Comparison of ENCODE assay signal across 9 mouse cellular contexts in genomic region chrX:140722400-140722799, GRCm38 (mm10). TPM values are rescaled to one million over a fixed set of nuclear protein-coding genes. Genes with fewer than 3 reads are reported as not detected.
A peak's percentile ranks its signal among the peaks of the same experiment; 100 is the strongest.
DNase-seq lines count a peak whose midpoint lies in the region; ATAC-seq and TF ChIP-seq lines count a peak whose summit lies in the region.
"Had no signal": no experiment of that assay in that cellular context is flagged by ENCODE, and none has a peak within 500 bp of the region (broad histone marks: within the 10 kb centered on the region; RNA-seq: fewer than 3 reads in every experiment).

No protein-coding gene starts in this region.

- no peak for ATAC-seq in kidney, embryonic 16.5 days (ENCODE audit: low FRiP score, low TSS enrichment)
- no peak for ATAC-seq in erythroblast, adult 5-6 weeks (replicated peaks; ENCODE audit: low FRiP score, poor library complexity, severe bottlenecking)

- no peaks in the 10 kb centered on the region for H3K36me3 ChIP-seq in kidney, adult 2 months (ENCODE audit: control insufficient read depth, insufficient read depth, low read length)
- no peaks in the 10 kb centered on the region for H3K36me3 ChIP-seq in kidney, embryonic 16.5 days (ENCODE audit: insufficient read depth, low read length)
- H3K36me3 ChIP-seq in ES-E14 (ENCODE audit: control insufficient read depth, insufficient read depth, low read length, poor library complexity, severe bottlenecking), result no peaks in the 10 kb centered on the region
- H3K36me3 ChIP-seq: limb, embryonic 12.5 days had no signal

- no peak for TF ChIP-seq CTCF in kidney, adult 2 months (conservative IDR thresholded peaks at IDR 0.05; ENCODE audit: insufficient read depth, insufficient read length, low read depth, low read length)

- no peak overlapping the region for H3K4me3 ChIP-seq in kidney, adult 2 months (ENCODE audit: insufficient read depth, low read depth, low read length)
- H3K4me3 ChIP-seq in kidney, embryonic 16.5 days (ENCODE audit: low read length), result no peak overlapping the region
- no peak overlapping the region for H3K4me3 ChIP-seq in ES-E14 (ENCODE audit: insufficient read depth in 1 of 2, low read depth in 1 of 2, low read length in 2 of 2, poor library complexity in 1 of 2, severe bottlenecking in 1 of 2)
- H3K4me3 ChIP-seq: limb, embryonic 12.5 days had no signal

- no peaks in the 10 kb centered on the region for H3K9me3 ChIP-seq in kidney, embryonic 16.5 days (ENCODE audit: low read length)
- H3K9me3 ChIP-seq in ES-E14 (ENCODE audit: control insufficient read depth, insufficient read depth, low read depth, low read length), result no peaks in the 10 kb centered on the region
- H3K9me3 ChIP-seq: limb, embryonic 12.5 days had no signal

- H3K27me3 ChIP-seq in kidney, adult 2 months (replicated peaks; ENCODE audit: control insufficient read depth, insufficient read depth, low read length), result no peaks in the 10 kb centered on the region; the same call in 1 of the 2 replicates
- peaks cover 3% of the 10 kb centered on the region; the same call in 1 of the 2 replicates for H3K27me3 ChIP-seq in kidney, embryonic 16.5 days (ENCODE audit: insufficient read depth, low read length)

- H3K9ac ChIP-seq in kidney, embryonic 16.5 days (replicated peaks; ENCODE audit: low read length), result no peak overlapping the region
- no peak overlapping the region for H3K9ac ChIP-seq in ES-E14 (ENCODE audit: insufficient read depth, low read depth, low read length, poor library complexity, severe bottlenecking)
- H3K9ac ChIP-seq: limb, embryonic 12.5 days had no signal

- peak; percentile 51 for DNase-seq in kidney, adult 2 months
- DNase-seq in B cell, adult 2 months, result peak; percentile 56 to 71
- peak; percentile 24 for DNase-seq in ES-E14 (ENCODE audit: low read depth, low spot score)
- peak; percentile 50 for DNase-seq in embryo, embryonic 11 days
- DNase-seq in naive thymus-derived CD4-positive, alpha-beta T cell, adult 2 months (ENCODE audit: low read depth), result peak; percentile 50
- DNase-seq in right cerebral cortex, postnatal 14 days, result no peak

- no peak overlapping the region for H3K27ac ChIP-seq in kidney, adult 2 months (ENCODE audit: insufficient read depth, low read depth, low read length)
- no peak overlapping the region for H3K27ac ChIP-seq in kidney, embryonic 16.5 days (ENCODE audit: low read length)
- H3K27ac ChIP-seq in ES-E14 (ENCODE audit: insufficient read depth, low read depth, low read length, poor library complexity, severe bottlenecking), result no peak overlapping the region
- H3K27ac ChIP-seq: limb, embryonic 12.5 days had no signal

- H3K4me1 ChIP-seq in kidney, adult 2 months (ENCODE audit: control insufficient read depth, insufficient read depth, low read length), result no peaks in the 10 kb centered on the region
- H3K4me1 ChIP-seq in kidney, embryonic 16.5 days (ENCODE audit: insufficient read depth, low read length), result no peaks in the 10 kb centered on the region
- no peaks in the 10 kb centered on the region for H3K4me1 ChIP-seq in ES-E14 (ENCODE audit: control insufficient read depth in 2 of 2, insufficient read depth in 2 of 2, low read length in 2 of 2, poor library complexity in 1 of 2)
- H3K4me1 ChIP-seq: limb, embryonic 12.5 days had no signal

- TF ChIP-seq POLR2A in kidney, adult 2 months (IDR thresholded peaks at IDR 0.05; ENCODE audit: low read depth, low read length), result no peak

- 56% methylated on average over 4 of the region's 4 CpGs for WGBS in kidney, adult 2 months
- WGBS in kidney, embryonic 16.5 days, result 48% methylated on average over 4 of the region's 4 CpGs

- in situ Hi-C loops in ES-E14 (cut with MboI; ENCODE audit: low sequenced_read_pairs in 2 of 2, unreplicated experiment in 2 of 2), result loop anchor here in 1 of 2 experiments (25.0 kb wide), 1 partner anchor 235 kb away; no protein-coding TSS in a partner anchor

- no peak overlapping the region for H3K4me2 ChIP-seq in kidney, embryonic 16.5 days (replicated peaks; ENCODE audit: low read depth, low read length)
- H3K4me2 ChIP-seq: limb, embryonic 12.5 days had no signal

TF ChIP-seq in ES-E14, 5 proteins besides CTCF, POLR2A, EP300 and RAD21:
- no peak for TF ChIP-seq ZNF384 (IDR thresholded peaks at IDR 0.05; ENCODE audit: low read depth, low read length)

RNA-seq across cellular contexts. Expression of gene Mid2, which starts 58.0 kb away (rescaled TPM):
- polyA plus RNA-seq in kidney, adult 2 months (2012; rRNA removed), result 8.6 and 9.8 TPM in 2 replicates
- polyA plus RNA-seq in kidney, embryonic 16.5 days (2015; fragmentation: Nextera tagmentation; extraction: Ambion mirVana), result 4.4 and 5.8 TPM in 2 replicates
- total RNA-seq in ES-E14 (2012; rRNA removed), result 0.32 and 0.94 TPM in 2 replicates
- total RNA-seq in erythroblast, adult 5-6 weeks (2015; ENCODE audit: low replicate concordance), result not detected in 2 replicates
- 0.09 TPM in 1 of 2 replicates, not detected in the other for total RNA-seq in erythroblast, adult 5-6 weeks (2017; ENCODE audit: low replicate concordance)
